Mouse (Mus musculus): ENCODE data around the gene Gm20604. TPM values are rescaled to one million over a fixed set of nuclear protein-coding genes. Genes with fewer than 3 reads are reported as not detected.

Gene Gm20604
- polyA plus RNA-seq, 1 experiment from 2014 or later: 23.0 TPM

- Histone ChIP-seq H3K4me1 (peaks cover 36% of the 10 kb centered on the region), H3K36me3 (no peaks in the 10 kb centered on the region), H3K27ac (replicated peaks) (peak within 1 kb of the TSS; percentile 89), H3K4me2 (replicated peaks) (peak within 1 kb of the TSS; percentile 96), H3K4me3 (replicated peaks) (peak within 1 kb of the TSS; percentile 76), H3K9ac (peak within 1 kb of the TSS; percentile 75), H3K9me3 (replicated peaks) (no peaks in the 10 kb centered on the region), H3K27me3 (no peaks in the 10 kb centered on the region)
- WGBS: under 1% methylated on average over 55 of the region's 105 CpGs
- ATAC-seq (ENCODE audit: insufficient number of reproducible peaks, low FRiP score, low TSS enrichment, low read depth): peak; percentile 90
These were observed 53.8 kb downstream of the Gm20604 start, which contains the start of gene Itpk1 for GRCm38 (mm10) chr12:102704457-102705198. Gene Itpk1, minus strand, starts transcription at chr12:102704930.

- Histone ChIP-seq H3K9me3 (replicated peaks) (no peaks in the 10 kb centered on the region), H3K36me3 (no peaks in the 10 kb centered on the region), H3K4me3 (replicated peaks) (peak overlapping the region; percentile 76), H3K4me2 (replicated peaks) (peak overlapping the region; percentile 96), H3K27ac (replicated peaks) (peak overlapping the region; percentile 52; the same call in 1 of the 2 replicates), H3K4me1 (peaks cover 42% of the 10 kb centered on the region), H3K9ac (peak overlapping the region; percentile 37), H3K27me3 (no peaks in the 10 kb centered on the region)
- ATAC-seq (ENCODE audit: insufficient number of reproducible peaks, low FRiP score, low TSS enrichment, low read depth): no peak
- 7% methylated on average over 17 of the region's 17 CpGs for WGBS
These were observed 54.5 kb downstream of the Gm20604 start for GRCm38 (mm10) chr12:102703921-102704408.

GRCm38 (mm10) chr12:102703441-102703840 lies 55.0 kb downstream of the Gm20604 start:
- no peaks in the 10 kb centered on the region for H3K36me3 ChIP-seq
- peak overlapping the region; percentile 96 for H3K4me2 ChIP-seq (replicated peaks)
- peak overlapping the region; percentile 85; the same call in 1 of the 2 replicates for H3K27ac ChIP-seq (replicated peaks)
- H3K9ac ChIP-seq: no peak overlapping the region
- 39% methylated on average over 6 of the region's 6 CpGs for WGBS
- ATAC-seq (ENCODE audit: insufficient number of reproducible peaks, low FRiP score, low TSS enrichment, low read depth): no peak
- peaks cover 47% of the 10 kb centered on the region for H3K4me1 ChIP-seq
- no peaks in the 10 kb centered on the region for H3K27me3 ChIP-seq
- peak overlapping the region; percentile 76 for H3K4me3 ChIP-seq (replicated peaks)
- H3K9me3 ChIP-seq (replicated peaks): no peaks in the 10 kb centered on the region

GRCm38 (mm10) chr12:102703111-102703412 lies 55.4 kb downstream of the Gm20604 start:
- no peaks in the 10 kb centered on the region for H3K27me3 ChIP-seq
- no peak for ATAC-seq (ENCODE audit: insufficient number of reproducible peaks, low FRiP score, low TSS enrichment, low read depth)
- H3K9me3 ChIP-seq (replicated peaks): no peaks in the 10 kb centered on the region
- peak overlapping the region; percentile 76 for H3K4me3 ChIP-seq (replicated peaks)
- WGBS: 4% methylated on average over 4 of the region's 4 CpGs
- peak overlapping the region; percentile 85 for H3K27ac ChIP-seq (replicated peaks)
- H3K4me1 ChIP-seq: peaks cover 51% of the 10 kb centered on the region
- no peak overlapping the region for H3K9ac ChIP-seq
- H3K36me3 ChIP-seq: no peaks in the 10 kb centered on the region
- peak overlapping the region; percentile 96 for H3K4me2 ChIP-seq (replicated peaks)

- no peak for ATAC-seq (ENCODE audit: insufficient number of reproducible peaks, low FRiP score, low TSS enrichment, low read depth)
- H3K4me3 ChIP-seq (replicated peaks): peak overlapping the region; percentile 76
- no peak overlapping the region for H3K9ac ChIP-seq
- H3K4me2 ChIP-seq (replicated peaks): peak overlapping the region; percentile 96
- no peaks in the 10 kb centered on the region for H3K9me3 ChIP-seq (replicated peaks)
- peak overlapping the region; percentile 85 for H3K27ac ChIP-seq (replicated peaks)
- no peaks in the 10 kb centered on the region for H3K27me3 ChIP-seq
- peaks cover 54% of the 10 kb centered on the region for H3K4me1 ChIP-seq
- H3K36me3 ChIP-seq: no peaks in the 10 kb centered on the region
- WGBS: 6% methylated on average over 15 of the region's 15 CpGs
These were observed 55.9 kb downstream of the Gm20604 start for GRCm38 (mm10) chr12:102702356-102703110.

GRCm38 (mm10) chr12:102701691-102702207 lies 56.7 kb downstream of the Gm20604 start:
- H3K27ac ChIP-seq (replicated peaks): no peak overlapping the region
- no peak overlapping the region for H3K9ac ChIP-seq
- H3K27me3 ChIP-seq: no peaks in the 10 kb centered on the region
- ATAC-seq (ENCODE audit: insufficient number of reproducible peaks, low FRiP score, low TSS enrichment, low read depth): no peak
- no peaks in the 10 kb centered on the region for H3K9me3 ChIP-seq (replicated peaks)
- H3K4me1 ChIP-seq: peaks cover 54% of the 10 kb centered on the region
- H3K4me2 ChIP-seq (replicated peaks): no peak overlapping the region
- 80% methylated on average over 5 of the region's 5 CpGs for WGBS
- no peaks in the 10 kb centered on the region for H3K36me3 ChIP-seq
- no peak overlapping the region for H3K4me3 ChIP-seq (replicated peaks)

GRCm38 (mm10) chr12:102700453-102700852 lies 58.0 kb downstream of the Gm20604 start:
- no peaks in the 10 kb centered on the region for H3K27me3 ChIP-seq
- no peak overlapping the region for H3K9ac ChIP-seq
- no peak overlapping the region for H3K27ac ChIP-seq (replicated peaks)
- H3K4me3 ChIP-seq (replicated peaks): no peak overlapping the region
- no peaks in the 10 kb centered on the region for H3K9me3 ChIP-seq (replicated peaks)
- no peak overlapping the region for H3K4me2 ChIP-seq (replicated peaks)
- 52% methylated on average over 12 of the region's 12 CpGs for WGBS
- no peaks in the 10 kb centered on the region for H3K36me3 ChIP-seq
- H3K4me1 ChIP-seq: peaks cover 57% of the 10 kb centered on the region
- ATAC-seq (ENCODE audit: insufficient number of reproducible peaks, low FRiP score, low TSS enrichment, low read depth): no peak

GRCm38 (mm10) chr12:102699156-102699555 lies 59.3 kb downstream of the Gm20604 start:
- no peak for ATAC-seq (ENCODE audit: insufficient number of reproducible peaks, low FRiP score, low TSS enrichment, low read depth)
- Histone ChIP-seq H3K27me3 (no peaks in the 10 kb centered on the region), H3K9ac (no peak overlapping the region), H3K27ac (replicated peaks) (no peak overlapping the region), H3K4me2 (replicated peaks) (no peak overlapping the region), H3K4me1 (peaks cover 52% of the 10 kb centered on the region), H3K9me3 (replicated peaks) (no peaks in the 10 kb centered on the region), H3K36me3 (no peaks in the 10 kb centered on the region), H3K4me3 (replicated peaks) (no peak overlapping the region)
- 48% methylated on average over 1 of the region's 1 CpGs for WGBS

- Histone ChIP-seq H3K4me1 (peaks cover 42% of the 10 kb centered on the region), H3K9me3 (replicated peaks) (no peaks in the 10 kb centered on the region), H3K9ac (no peak overlapping the region), H3K4me2 (replicated peaks) (no peak overlapping the region), H3K27me3 (no peaks in the 10 kb centered on the region), H3K4me3 (replicated peaks) (no peak overlapping the region), H3K27ac (replicated peaks) (no peak overlapping the region), H3K36me3 (no peaks in the 10 kb centered on the region)
- ATAC-seq (ENCODE audit: insufficient number of reproducible peaks, low FRiP score, low TSS enrichment, low read depth): no peak; the same call in 1 of the 2 replicates
- WGBS: 23% methylated on average over 1 of the region's 1 CpGs
These were observed 60.3 kb downstream of the Gm20604 start for GRCm38 (mm10) chr12:102698089-102698684.

GRCm38 (mm10) chr12:102697381-102697780 lies 61.1 kb downstream of the Gm20604 start:
- ATAC-seq (ENCODE audit: insufficient number of reproducible peaks, low FRiP score, low TSS enrichment, low read depth): no peak
- no peak overlapping the region for H3K4me3 ChIP-seq (replicated peaks)
- H3K36me3 ChIP-seq: no peaks in the 10 kb centered on the region
- WGBS: 78% methylated on average over 7 of the region's 7 CpGs
- H3K4me2 ChIP-seq (replicated peaks): no peak overlapping the region
- H3K27me3 ChIP-seq: no peaks in the 10 kb centered on the region
- no peaks in the 10 kb centered on the region for H3K9me3 ChIP-seq (replicated peaks)
- H3K27ac ChIP-seq (replicated peaks): no peak overlapping the region
- no peak overlapping the region for H3K9ac ChIP-seq
- peaks cover 35% of the 10 kb centered on the region for H3K4me1 ChIP-seq

All from embryonic facial prominence, embryonic 15.5 days (tissue).